In genomic region chr1:153413397-153414020, GRCm38 (mm10) we compare ENCODE assay signal across 9 mouse cellular contexts. TPM values are rescaled to one million over a fixed set of nuclear protein-coding genes. Genes with fewer than 3 reads are reported as not detected.
DNase-seq lines count a peak whose midpoint lies in the region; ATAC-seq and TF ChIP-seq lines count a peak whose summit lies in the region.
"Not testable (repeated sequence)": the region's sequence is repeated elsewhere in the genome, so short reads cannot be mapped to it uniquely, and the experiment has no call there.
"Had no signal": no experiment of that assay in that cellular context is flagged by ENCODE, and none has a peak within 500 bp of the region (broad histone marks: within the 10 kb centered on the region; RNA-seq: fewer than 3 reads in every experiment).

No protein-coding gene starts in this region.

- dilution Hi-C loops in CH12.LX (cut with MboI; ENCODE audit: extremely low pct_ligation_motif_present, extremely low pct_unique_long_range_greater_than_20kb, low sequenced_read_pairs): not testable (repeated sequence)

- TF ChIP-seq EP300 in CH12.LX (IDR thresholded peaks at IDR 0.05; ENCODE audit: low read length); liver, postnatal 0 days (IDR thresholded peaks at IDR 0.05; ENCODE audit: low read depth): not testable (repeated sequence)

- not testable (repeated sequence) for TF ChIP-seq POLR2A in CH12.LX (IDR thresholded peaks at IDR 0.05; ENCODE audit: low read depth, low read length)

- H3K27ac ChIP-seq in CH12.LX (ENCODE audit: insufficient read depth, low read depth): peak overlapping the region; percentile 99; the same call in 1 of the 2 replicates
- H3K27ac ChIP-seq in gastrocnemius, adult 2 months: peak overlapping the region; percentile 48; the same call in 1 of the 2 replicates
- peak overlapping the region; percentile 36; the same call in 1 of the 2 replicates for H3K27ac ChIP-seq in hindbrain, postnatal 0 days
- not testable (repeated sequence) for H3K27ac ChIP-seq in liver, postnatal 0 days (ENCODE audit: low read depth)

- peak overlapping the region; percentile 89 for H3K9ac ChIP-seq in CH12.LX (ENCODE audit: insufficient read depth, low read depth)
- H3K9ac ChIP-seq in hindbrain, postnatal 0 days (replicated peaks; ENCODE audit: low read length); liver, postnatal 0 days (replicated peaks): not testable (repeated sequence)

- peaks cover 0 to 21% of the 10 kb centered on the region in 2 experiments; a peak in 2 of 4 replicates for H3K4me1 ChIP-seq in CH12.LX (ENCODE audit: control insufficient read depth in 1 of 2, insufficient read depth in 2 of 2)
- H3K4me1 ChIP-seq in hindbrain, postnatal 0 days (ENCODE audit: insufficient read depth, low read length); liver, postnatal 0 days (ENCODE audit: insufficient read depth): not testable (repeated sequence)

- in situ Hi-C loops in CH12.LX (cut with MboI; ENCODE audit: low pct_ligation_motif_present, low pct_unique_long_range_greater_than_20kb, low sequenced_read_pairs): not testable (repeated sequence)

- H3K9me3 ChIP-seq in CH12.LX (replicated peaks; ENCODE audit: low read length); hindbrain, postnatal 0 days (ENCODE audit: low read length); liver, postnatal 0 days (ENCODE audit: low read length): not testable (repeated sequence)

- DNase-seq in CH12.LX (ENCODE audit: extremely low read depth): peak; percentile 47
- DNase-seq in cerebellum, adult 11-12 months: peak; percentile 10
- not testable (repeated sequence) for DNase-seq in gastrocnemius, adult 2 months; hindbrain, postnatal 0 days (ENCODE audit: low spot score); liver, postnatal 0 days
- peak; percentile 69 to 77 for DNase-seq in layer of hippocampus, postnatal 14 days (ENCODE audit: low spot score in 2 of 2)
- peak; percentile 60 to 62 for DNase-seq in spleen, postnatal 36 days (ENCODE audit: low spot score in 2 of 2)
- DNase-seq in thymus, postnatal 4 days: peak; percentile 58

- H3K4me3 ChIP-seq in CH12.LX (replicated peaks in 1 of 3; ENCODE audit: low read depth in 2 of 3, low read length in 2 of 3, poor library complexity in 1 of 3): peak overlapping the region; percentile 43 to 69 (median 53)
- peak overlapping the region; percentile 40 for H3K4me3 ChIP-seq in gastrocnemius, adult 2 months
- not testable (repeated sequence) for H3K4me3 ChIP-seq in hindbrain, postnatal 0 days (ENCODE audit: low read length)
- H3K4me3 ChIP-seq in liver, postnatal 0 days (ENCODE audit: low read depth, low read length): peak overlapping the region; percentile 17

- not testable (repeated sequence) for H3K36me3 ChIP-seq in CH12.LX (replicated peaks in 1 of 2; ENCODE audit: control insufficient read depth in 1 of 2, insufficient read depth in 1 of 2, low read length in 1 of 2); hindbrain, postnatal 0 days (ENCODE audit: insufficient read depth, low read length); liver, postnatal 0 days (replicated peaks; ENCODE audit: insufficient read depth, low read length)

- TF ChIP-seq RAD21 in CH12.LX (IDR thresholded peaks at IDR 0.05; ENCODE audit: low read depth, low read length): not testable (repeated sequence)

- H3K4me2 ChIP-seq in CH12.LX (ENCODE audit: insufficient read depth, low read depth, poor library complexity, severe bottlenecking): 0 out of 2 replicates have a peak overlapping the region, but pooled peaks have one; percentile 2
- H3K4me2 ChIP-seq in hindbrain, postnatal 0 days (ENCODE audit: low read depth, low read length); liver, postnatal 0 days (ENCODE audit: low read depth, low read length): not testable (repeated sequence)

- peaks cover 22% of the 10 kb centered on the region for H3K79me2 ChIP-seq in CH12.LX (replicated peaks; ENCODE audit: control insufficient read depth, extremely low read depth, insufficient read depth, poor library complexity, severe bottlenecking)

- ATAC-seq in hindbrain, postnatal 0 days: peak; percentile 33; the same call in 1 of the 2 replicates
- not testable (repeated sequence) for ATAC-seq in liver, postnatal 0 days

- TF ChIP-seq CTCF in CH12.LX (conservative IDR thresholded peaks at IDR 0.05 in 1 of 2, IDR thresholded peaks at IDR 0.05 in 1 of 2; ENCODE audit: low read depth in 2 of 2, low read length in 2 of 2); gastrocnemius, adult 2 months (IDR thresholded peaks at IDR 0.05); hindbrain, postnatal 0 days (IDR thresholded peaks at IDR 0.05; ENCODE audit: low read depth); liver, postnatal 0 days (IDR thresholded peaks at IDR 0.05; ENCODE audit: low read depth): not testable (repeated sequence)

- 66% methylated on average over 13 of the region's 13 CpGs for WGBS in hindbrain, postnatal 0 days
- WGBS in liver, postnatal 0 days (ENCODE audit: insufficient replicate concordance): 64% methylated on average over 13 of the region's 13 CpGs

- intact Hi-C loops in gastrocnemius, adult 2 months (cut with DNase I): not testable (repeated sequence)

- H3K27me3 ChIP-seq in CH12.LX (replicated peaks); hindbrain, postnatal 0 days (ENCODE audit: insufficient read depth, low read length); liver, postnatal 0 days (ENCODE audit: insufficient read depth, low read length): not testable (repeated sequence)

TF ChIP-seq in CH12.LX, 34 proteins besides CTCF, POLR2A, EP300 and RAD21:
- TF ChIP-seq MYC (IDR thresholded peaks at IDR 0.05; ENCODE audit: low read depth, low read length): peak; percentile 16; the same call in 1 of the 2 replicates
TF ChIP-seq in CH12.LX: peak in this region for 1; not testable (repeated sequence) for 33.

RNA-seq across cellular contexts. Expression of gene Shcbp1l, which starts 11.5 kb away (rescaled TPM):
- total RNA-seq in CH12.LX (2012; rRNA removed): 0.46 and 0.59 TPM in 2 replicates
- not detected in 2 replicates for total RNA-seq in CH12.LX (2014; rRNA removed)
- 0.93 and 1.6 TPM in 2 replicates for polyA plus RNA-seq in CH12.LX (2012; ENCODE audit: insufficient read length, low read depth)
- total RNA-seq in gastrocnemius, adult 2 months (2021): not detected
- 0.50 and 2.2 TPM in 2 replicates for total RNA-seq in hindbrain, postnatal 0 days (2014; rRNA removed)
- polyA plus RNA-seq in hindbrain, postnatal 0 days (2015; fragmentation: Nextera tagmentation; extraction: Ambion mirVana): 1.3 and 1.9 TPM in 2 replicates
- total RNA-seq in layer of hippocampus, postnatal 14 days (2021): 1 to 10 TPM; 2.6 to 3.6 TPM
- 0.05 TPM in 2 replicates for polyA plus RNA-seq in liver, postnatal 0 days (2015; fragmentation: Nextera tagmentation; extraction: Ambion mirVana)
- total RNA-seq: gastrocnemius, postnatal 10 days had no signal
